Mouse (Mus musculus) heart, adult 2 months (tissue): ENCODE results near the gene Cyp2d10.

Experiments
- CTCF ChIP-seq: fragments of 200-600 bp; IDR thresholded peaks from 2 replicates; pipeline ENCODE4 v1.8.1; 2022; ENCODE audit warnings: antibody characterized with exemption, mild to moderate bottlenecking, moderate library complexity
- EP300 ChIP-seq: fragments of 200-500 bp; IDR thresholded peaks from 2 replicates; pipeline ENCODE4 v1.6.1; 2011; ENCODE audit warnings: low read depth, low read length, control low read depth; ENCODE audit not compliant: insufficient read depth
- POLR2A ChIP-seq: fragments of 200-500 bp; IDR thresholded peaks from 2 replicates; pipeline ENCODE4 v1.6.1; 2011; ENCODE audit warnings: mild to moderate bottlenecking, low read depth, low read length, control low read depth; ENCODE audit not compliant: insufficient read depth

DNA sequence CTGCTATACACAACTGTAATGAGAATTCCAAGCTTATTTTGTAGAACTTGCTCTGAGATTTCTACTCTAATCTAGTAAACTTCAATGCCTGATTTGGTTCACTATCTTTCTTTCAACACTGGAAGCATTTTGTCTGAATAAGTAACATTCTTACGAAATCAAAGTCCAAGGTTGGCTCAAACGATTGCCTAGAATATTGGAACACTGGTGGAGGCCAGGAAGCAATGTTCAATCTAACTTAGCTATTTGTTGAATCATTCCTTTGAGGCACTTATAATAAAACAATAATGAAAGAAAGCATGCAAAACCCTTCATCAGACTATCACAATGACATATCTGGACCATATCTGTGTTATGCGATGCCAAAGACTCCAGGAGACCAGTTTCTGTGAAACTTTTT lies 27.5 kb upstream of the Cyp2d10 start:
- TF ChIP-seq CTCF (no peak), POLR2A (no peak), EP300 (no peak)
